Mouse (Mus musculus): ENCODE data around the gene Dnal4.

DNA sequence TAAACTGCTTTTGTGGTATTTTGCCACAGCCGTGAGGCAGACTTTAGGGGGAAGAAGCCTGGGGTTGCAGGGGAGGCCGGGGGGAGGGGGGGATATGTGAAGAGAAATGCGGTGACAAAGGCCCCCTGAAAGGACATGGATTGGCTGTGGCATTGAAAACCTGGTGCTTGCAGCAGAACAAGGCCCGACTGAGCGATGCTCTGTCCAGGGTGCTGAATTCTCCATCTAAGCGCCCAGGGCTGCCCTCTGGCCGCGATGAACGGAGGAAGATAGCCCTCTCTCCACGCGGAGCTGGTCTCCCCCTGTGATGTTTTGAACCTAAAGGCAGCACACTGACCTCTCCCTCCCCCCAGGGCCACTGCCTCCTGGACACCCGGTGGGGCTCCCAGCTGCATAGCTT, 13.9 kb upstream of the Dnal4 start:
- no peak for TF ChIP-seq POLR2A (IDR thresholded peaks at IDR 0.05; ENCODE audit: extremely low read depth, insufficient read depth, low read length)
- no peak for TF ChIP-seq CTCF (IDR thresholded peaks at IDR 0.05; ENCODE audit: extremely low read depth, insufficient read depth, low read length)
